Mouse (Mus musculus) limb, embryonic 10.5 days (tissue): ENCODE results near the gene Chmp6. TPM values are rescaled to one million over a fixed set of nuclear protein-coding genes. Genes with fewer than 3 reads are reported as not detected.
A peak's percentile ranks its signal among the peaks of the same experiment; 100 is the strongest.

Experiments
- DNase-seq: peaks from one replicate; pipeline ENCODE4 v3.0.0-alpha.2; 2017; ENCODE audit warnings: low spot score
- H3K27ac ChIP-seq: fragments of 300-500 bp; sonication (generic); 2 replicates; pipeline ENCODE4 v1.5.1; 2016; ENCODE audit warnings: mild to moderate bottlenecking
- H3K27me3 ChIP-seq: fragments of 300-500 bp; sonication (generic); 2 replicates; pipeline ENCODE4 v1.6.1; 2016; ENCODE audit warnings: low read depth, mild to moderate bottlenecking; ENCODE audit not compliant: poor library complexity, severe bottlenecking
- H3K36me3 ChIP-seq: fragments of 300-500 bp; sonication (generic); 2 replicates; pipeline ENCODE4 v1.6.1; 2016; ENCODE audit warnings: mild to moderate bottlenecking, moderate library complexity
- H3K4me1 ChIP-seq: fragments of 300-500 bp; sonication (generic); 2 replicates; pipeline ENCODE4 v1.6.1; 2016
- H3K4me3 ChIP-seq: fragments of 300-500 bp; sonication (generic); 2 replicates; pipeline ENCODE4 v1.5.1; 2016; ENCODE audit warnings: mild to moderate bottlenecking, moderate library complexity
- H3K9me3 ChIP-seq: fragments of 300-500 bp; sonication (generic); replicated peaks from 2 replicates; pipeline ENCODE4 v1.6.1; 2016; ENCODE audit warnings: mild to moderate bottlenecking
- WGBS: fragments of 180-500 bp; shearing (Covaris S2); methylation state at CpG from one replicate; pipeline ENCODE4 v1.1.7; 2016; 5-methylcytosine and 5-hydroxymethylcytosine counted together
- polyA plus RNA-seq: library from polyadenylated mRNA; unstranded; fragments of >200 nt; fragmentation: Nextera tagmentation; extraction: Ambion mirVana; gene quantifications from 2 replicates; pipeline ENCODE4 v1.2.1, GENCODE M21; 2016

Gene Chmp6
- polyA plus RNA-seq, 1 experiment from 2014 or later, result 127 TPM

DNA sequence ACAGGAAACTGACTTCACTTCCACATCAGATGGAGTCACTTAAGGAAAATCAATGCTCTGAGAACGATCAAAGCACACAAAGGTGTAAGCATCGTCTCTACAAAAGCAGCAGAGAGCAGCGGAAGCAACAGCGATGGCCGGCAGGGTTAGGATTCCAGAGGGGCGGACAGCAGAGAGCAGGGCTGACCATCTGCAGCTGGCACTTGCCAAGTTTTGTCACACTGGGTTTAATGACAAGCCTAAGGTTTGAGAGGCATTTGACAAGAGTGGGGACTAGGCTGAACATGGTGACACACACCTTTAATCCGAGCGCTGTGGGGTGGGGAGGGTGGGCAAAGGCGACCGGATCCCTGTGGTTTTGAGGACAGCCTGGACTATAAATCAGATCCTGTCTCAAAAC lies 18.6 kb downstream of the Chmp6 start:
- Histone ChIP-seq H3K27me3 (no peaks in the 10 kb centered on the region), H3K9me3 (no peaks in the 10 kb centered on the region), H3K4me1 (peaks cover 30% of the 10 kb centered on the region), H3K27ac (peak overlapping the region; percentile 50; the same call in 1 of the 2 replicates), H3K36me3 (no peaks in the 10 kb centered on the region), H3K4me3 (no peak overlapping the region)
- no peak for DNase-seq
- 76% methylated on average over 10 of the region's 10 CpGs for WGBS

- Histone ChIP-seq H3K4me1 (peaks cover 43% of the 10 kb centered on the region), H3K4me3 (no peak overlapping the region), H3K27me3 (peaks cover 7% of the 10 kb centered on the region; the same call in 1 of the 2 replicates), H3K9me3 (no peaks in the 10 kb centered on the region), H3K36me3 (no peaks in the 10 kb centered on the region), H3K27ac (no peak overlapping the region)
- WGBS, result 67% methylated on average over 4 of the region's 4 CpGs
- DNase-seq, result no peak
Observed at GRCm38 (mm10) chr11:119933142-119933541, 19.9 kb downstream of the Chmp6 start.

GRCm38 (mm10) chr11:119933819-119934583 lies 20.8 kb downstream of the Chmp6 start:
- Histone ChIP-seq H3K27me3 (peaks cover 15% of the 10 kb centered on the region; the same call in 1 of the 2 replicates), H3K36me3 (no peaks in the 10 kb centered on the region), H3K4me1 (peaks cover 52% of the 10 kb centered on the region), H3K9me3 (no peaks in the 10 kb centered on the region), H3K27ac (0 out of 2 replicates have a peak overlapping the region, but pooled peaks have one; percentile 7), H3K4me3 (no peak overlapping the region)
- no peak for DNase-seq
- WGBS, result 81% methylated on average over 8 of the region's 8 CpGs

DNA sequence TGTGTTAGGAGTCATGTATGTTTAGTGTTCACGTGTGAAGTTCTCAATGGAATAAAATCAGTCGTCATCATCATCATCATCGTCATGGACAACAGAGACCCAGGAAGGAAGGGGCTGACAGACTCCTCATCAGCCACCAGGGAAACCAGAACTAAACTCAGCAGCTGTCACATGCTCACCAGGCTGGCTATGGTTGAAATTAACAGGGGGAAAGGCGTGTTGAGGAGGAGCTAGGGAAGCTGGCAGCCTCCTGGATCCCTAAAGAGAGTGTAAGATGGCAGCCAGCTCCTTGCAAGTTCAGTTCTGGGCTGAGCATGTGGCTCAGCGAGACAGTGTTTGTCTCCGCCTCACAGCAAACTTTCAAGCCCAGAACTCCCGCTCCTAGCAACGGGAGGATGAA lies 21.5 kb downstream of the Chmp6 start:
- Histone ChIP-seq H3K36me3 (no peaks in the 10 kb centered on the region), H3K27ac (no peak overlapping the region), H3K27me3 (peaks cover 23% of the 10 kb centered on the region), H3K9me3 (no peaks in the 10 kb centered on the region), H3K4me3 (no peak overlapping the region), H3K4me1 (peaks cover 60% of the 10 kb centered on the region)
- WGBS, result 74% methylated on average over 8 of the region's 8 CpGs
- no peak for DNase-seq

DNA sequence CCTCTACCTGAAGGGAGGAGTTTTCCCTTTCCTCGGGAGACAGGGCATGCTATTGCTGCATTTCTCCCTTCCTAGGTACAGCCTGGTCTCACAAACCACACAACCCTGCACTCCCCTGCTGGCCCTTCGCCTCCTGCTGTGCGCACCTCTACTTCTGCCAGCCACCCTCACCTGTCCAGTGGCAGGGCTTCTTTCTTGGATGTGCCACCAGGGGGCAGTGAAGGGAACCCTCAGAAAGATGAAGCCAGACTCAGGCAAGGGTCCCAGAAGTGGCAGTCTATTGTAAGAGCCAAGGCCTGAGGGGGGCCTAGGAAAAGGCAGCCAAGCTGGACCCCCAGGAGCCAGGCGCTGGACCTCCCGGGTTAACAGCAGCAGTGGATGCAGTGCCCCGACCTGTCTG lies 22.2 kb downstream of the Chmp6 start:
- Histone ChIP-seq H3K4me3 (no peak overlapping the region), H3K36me3 (no peaks in the 10 kb centered on the region), H3K9me3 (no peaks in the 10 kb centered on the region), H3K27ac (0 out of 2 replicates have a peak overlapping the region, but pooled peaks have one; percentile 47), H3K27me3 (peaks cover 30% of the 10 kb centered on the region), H3K4me1 (peaks cover 66% of the 10 kb centered on the region)
- DNase-seq, result peak; percentile 76
- WGBS, result 33% methylated on average over 6 of the region's 6 CpGs

- Histone ChIP-seq H3K4me1 (peaks cover 76% of the 10 kb centered on the region), H3K9me3 (no peaks in the 10 kb centered on the region), H3K27me3 (peaks cover 40% of the 10 kb centered on the region), H3K36me3 (no peaks in the 10 kb centered on the region), H3K27ac (peak overlapping the region; percentile 59), H3K4me3 (no peak overlapping the region)
- WGBS, result 87% methylated on average over 2 of the region's 2 CpGs
- DNase-seq, result no peak
Observed at GRCm38 (mm10) chr11:119936456-119936855, 23.2 kb downstream of the Chmp6 start.

DNA sequence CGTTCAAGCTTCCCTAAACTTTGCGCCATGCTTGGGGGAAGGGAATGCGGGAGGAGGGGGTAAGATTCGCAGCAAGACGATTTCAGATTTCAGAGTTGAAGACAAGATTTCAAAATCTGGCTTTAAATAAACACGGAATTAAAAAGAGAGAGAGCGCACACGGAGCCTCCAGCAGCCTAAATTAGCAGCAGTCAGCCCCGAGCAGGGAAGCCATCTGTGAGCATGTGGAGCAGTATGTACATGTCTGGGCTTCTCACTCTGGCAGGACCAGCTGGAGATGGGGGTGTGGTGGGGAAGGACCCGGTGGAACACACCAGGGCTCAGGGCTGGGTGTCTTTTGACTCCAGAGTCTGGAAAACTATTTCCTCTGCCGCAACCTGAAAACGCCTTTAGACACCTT lies 24.0 kb downstream of the Chmp6 start:
- no peaks in the 10 kb centered on the region for H3K36me3 ChIP-seq
- H3K27ac ChIP-seq, result peak overlapping the region; percentile 59
- H3K27me3 ChIP-seq, result peaks cover 41% of the 10 kb centered on the region
- WGBS, result 61% methylated on average over 12 of the region's 12 CpGs
- H3K4me3 ChIP-seq, result no peak overlapping the region
- no peaks in the 10 kb centered on the region for H3K9me3 ChIP-seq
- peaks cover 79% of the 10 kb centered on the region for H3K4me1 ChIP-seq
- no peak for DNase-seq

GRCm38 (mm10) chr11:119937772-119938502 lies 24.7 kb downstream of the Chmp6 start:
- Histone ChIP-seq H3K4me1 (peaks cover 80% of the 10 kb centered on the region), H3K27me3 (peaks cover 41% of the 10 kb centered on the region), H3K9me3 (no peaks in the 10 kb centered on the region), H3K36me3 (no peaks in the 10 kb centered on the region), H3K27ac (0 out of 2 replicates have a peak overlapping the region, but pooled peaks have one; percentile 5), H3K4me3 (no peak overlapping the region)
- no peak for DNase-seq
- 59% methylated on average over 19 of the region's 19 CpGs for WGBS

GRCm38 (mm10) chr11:119939073-119939710 lies 26.0 kb downstream of the Chmp6 start:
- H3K4me1 ChIP-seq, result peaks cover 85% of the 10 kb centered on the region
- no peak for DNase-seq
- no peaks in the 10 kb centered on the region for H3K36me3 ChIP-seq
- H3K4me3 ChIP-seq, result 0 out of 2 replicates have a peak overlapping the region, but pooled peaks have one; percentile 6
- no peaks in the 10 kb centered on the region for H3K9me3 ChIP-seq
- WGBS, result 47% methylated on average over 8 of the region's 8 CpGs
- H3K27me3 ChIP-seq, result peaks cover 45% of the 10 kb centered on the region
- H3K27ac ChIP-seq, result peak overlapping the region; percentile 3; the same call in 1 of the 2 replicates

GRCm38 (mm10) chr11:119939711-119940106 lies 26.5 kb downstream of the Chmp6 start:
- Histone ChIP-seq H3K4me3 (0 out of 2 replicates have a peak overlapping the region, but pooled peaks have one; percentile 6), H3K4me1 (peaks cover 90% of the 10 kb centered on the region), H3K27me3 (peaks cover 49% of the 10 kb centered on the region), H3K27ac (peak overlapping the region; percentile 15; the same call in 1 of the 2 replicates), H3K36me3 (no peaks in the 10 kb centered on the region), H3K9me3 (no peaks in the 10 kb centered on the region)
- 60% methylated on average over 4 of the region's 4 CpGs for WGBS
- DNase-seq, result no peak

- no peak for DNase-seq
- Histone ChIP-seq H3K4me1 (peaks cover 94% of the 10 kb centered on the region), H3K36me3 (no peaks in the 10 kb centered on the region), H3K27ac (0 out of 2 replicates have a peak overlapping the region, but pooled peaks have one; percentile 15), H3K9me3 (no peaks in the 10 kb centered on the region), H3K27me3 (peaks cover 54% of the 10 kb centered on the region), H3K4me3 (no peak overlapping the region)
- WGBS, result 60% methylated on average over 11 of the region's 11 CpGs
Observed at GRCm38 (mm10) chr11:119940142-119940541, 26.9 kb downstream of the Chmp6 start.

- Histone ChIP-seq H3K27me3 (peaks cover 57% of the 10 kb centered on the region), H3K9me3 (no peaks in the 10 kb centered on the region), H3K4me1 (peaks cover 85% of the 10 kb centered on the region), H3K27ac (peak overlapping the region; percentile 85; the same call in 1 of the 2 replicates), H3K36me3 (no peaks in the 10 kb centered on the region), H3K4me3 (peak overlapping the region; percentile 84)
- no peak for DNase-seq
- 8% methylated on average over 8 of the region's 8 CpGs for WGBS
Observed at GRCm38 (mm10) chr11:119941794-119942193, 28.6 kb downstream of the Chmp6 start.
